9 mouse cellular contexts compared by ENCODE assay signal in the genomic region with DNA sequence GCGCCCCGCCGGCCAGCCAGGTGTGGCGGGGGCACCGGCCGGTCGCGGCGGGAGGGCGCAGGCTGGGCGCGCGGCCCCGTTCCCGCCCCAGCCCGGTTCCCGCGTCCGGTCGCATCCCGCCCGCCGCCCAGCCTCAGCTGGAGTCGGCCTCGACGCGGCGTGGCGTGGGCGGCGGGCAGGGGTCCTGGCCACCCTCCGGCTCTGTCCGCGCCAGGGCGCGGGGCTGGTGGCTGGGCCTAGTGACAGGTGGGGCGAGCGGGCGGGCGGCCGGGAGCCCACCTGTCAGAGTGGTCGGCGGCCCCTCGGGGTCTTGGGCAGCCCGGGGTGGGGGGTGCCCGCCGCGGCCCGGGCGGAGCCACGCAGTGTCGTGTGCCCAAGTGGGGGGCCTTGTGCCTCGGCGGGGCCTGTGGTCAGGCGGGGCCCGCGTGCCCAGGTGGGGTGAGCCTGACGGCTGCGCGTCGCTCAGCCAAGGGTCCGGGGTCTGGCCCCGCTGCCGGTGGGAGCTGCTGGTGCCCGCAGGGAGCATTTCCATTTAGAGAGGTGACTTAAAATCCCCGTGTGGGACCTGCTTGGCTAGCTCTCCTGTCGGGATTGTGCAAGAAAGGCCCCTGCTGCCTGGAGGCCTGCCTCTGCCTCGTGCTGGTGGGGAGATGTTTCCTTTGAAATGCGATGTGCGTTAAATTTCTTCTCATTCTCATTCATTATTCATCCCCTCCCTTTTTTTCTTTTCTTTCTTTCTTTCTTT. TPM values are rescaled to one million over a fixed set of nuclear protein-coding genes. Genes with fewer than 3 reads are reported as not detected.
DNase-seq lines count a peak whose midpoint lies in the region; ATAC-seq lines count a peak whose summit lies in the region.
"Had no signal": no experiment of that assay in that cellular context is flagged by ENCODE, and none has a peak within 500 bp of the region (broad histone marks: within the 10 kb centered on the region; RNA-seq: fewer than 3 reads in every experiment).

No protein-coding gene starts in this region.

- H3K27me3 ChIP-seq in embryonic facial prominence, embryonic 14.5 days (replicated peaks; ENCODE audit: control insufficient read depth, insufficient read depth, low read length): no peaks in the 10 kb centered on the region
- H3K27me3 ChIP-seq in midbrain, embryonic 11.5 days (ENCODE audit: control insufficient read depth, insufficient read depth, low read length): no peaks in the 10 kb centered on the region
- H3K27me3 ChIP-seq in stomach, embryonic 16.5 days (ENCODE audit: control insufficient read depth, insufficient read depth, low read length): no peaks in the 10 kb centered on the region

- 0% methylated on average over 13 of the region's 70 CpGs for WGBS in embryonic facial prominence, embryonic 14.5 days
- WGBS in midbrain, embryonic 11.5 days: under 1% methylated on average over 49 of the region's 70 CpGs
- under 1% methylated on average over 64 of the region's 70 CpGs for WGBS in stomach, embryonic 16.5 days

- H3K36me3 ChIP-seq in embryonic facial prominence, embryonic 14.5 days (ENCODE audit: control insufficient read depth, insufficient read depth, low read length): peaks cover 39% of the 10 kb centered on the region
- peaks cover 14% of the 10 kb centered on the region for H3K36me3 ChIP-seq in midbrain, embryonic 11.5 days (ENCODE audit: control insufficient read depth, insufficient read depth, low read length)
- 0 out of 2 replicates have a peak, but pooled peaks cover under 1% of the 10 kb centered on the region for H3K36me3 ChIP-seq in stomach, embryonic 16.5 days (ENCODE audit: control insufficient read depth, insufficient read depth, low read length)

- intact Hi-C loops in heart, postnatal 14 days (cut with DNase I): no loop called here

- no peaks in the 10 kb centered on the region for H3K9me3 ChIP-seq in embryonic facial prominence, embryonic 14.5 days (ENCODE audit: control insufficient read depth, low read length)
- H3K9me3 ChIP-seq in midbrain, embryonic 11.5 days (ENCODE audit: control insufficient read depth, low read length): no peaks in the 10 kb centered on the region
- no peaks in the 10 kb centered on the region for H3K9me3 ChIP-seq in stomach, embryonic 16.5 days (replicated peaks; ENCODE audit: control insufficient read depth, low read length)

- H3K9ac ChIP-seq in embryonic facial prominence, embryonic 14.5 days (ENCODE audit: low read depth, low read length): peak overlapping the region; percentile 97
- H3K9ac ChIP-seq in midbrain, embryonic 11.5 days (ENCODE audit: low read length): peak overlapping the region; percentile 92
- peak overlapping the region; percentile 97 for H3K9ac ChIP-seq in stomach, embryonic 16.5 days (ENCODE audit: low read length)

- ATAC-seq in activated CD4-positive, CD25-positive, alpha-beta regulatory T cell, adult 4 months: peak; percentile 34
- ATAC-seq in embryonic facial prominence, embryonic 14.5 days (ENCODE audit: low read depth): peak; percentile 38
- ATAC-seq in midbrain, embryonic 11.5 days (ENCODE audit: low FRiP score): peak; percentile 70
- peak; percentile 69 for ATAC-seq in stomach, embryonic 16.5 days (ENCODE audit: insufficient read depth, low FRiP score)

- H3K27ac ChIP-seq in embryonic facial prominence, embryonic 14.5 days (replicated peaks; ENCODE audit: low read depth, low read length): peak overlapping the region; percentile 88
- no peak overlapping the region; the same call in 1 of the 2 replicates for H3K27ac ChIP-seq in midbrain, embryonic 11.5 days (ENCODE audit: low read depth, low read length)
- peak overlapping the region; percentile 73 for H3K27ac ChIP-seq in stomach, embryonic 16.5 days (ENCODE audit: low read length)

- H3K4me2 ChIP-seq in embryonic facial prominence, embryonic 14.5 days (ENCODE audit: low read depth, low read length): peak overlapping the region; percentile 75
- H3K4me2 ChIP-seq in midbrain, embryonic 11.5 days: peak overlapping the region; percentile 86
- peak overlapping the region; percentile 75 for H3K4me2 ChIP-seq in stomach, embryonic 16.5 days (ENCODE audit: low read depth, low read length)

- H3K4me3 ChIP-seq in embryonic facial prominence, embryonic 14.5 days (ENCODE audit: low read depth, low read length): peak overlapping the region; percentile 89
- peak overlapping the region; percentile 89 for H3K4me3 ChIP-seq in midbrain, embryonic 11.5 days (ENCODE audit: low read depth, low read length)
- H3K4me3 ChIP-seq in stomach, embryonic 16.5 days (replicated peaks; ENCODE audit: low read length): peak overlapping the region; percentile 76

- peaks cover 6% of the 10 kb centered on the region; the same call in 1 of the 2 replicates for H3K4me1 ChIP-seq in embryonic facial prominence, embryonic 14.5 days (ENCODE audit: control insufficient read depth, insufficient read depth, low read length)
- H3K4me1 ChIP-seq in midbrain, embryonic 11.5 days (ENCODE audit: control insufficient read depth, insufficient read depth, low read length): peaks cover 12% of the 10 kb centered on the region
- H3K4me1 ChIP-seq in stomach, embryonic 16.5 days (ENCODE audit: control insufficient read depth, insufficient read depth, low read length): peaks cover 12% of the 10 kb centered on the region; the same call in 1 of the 2 replicates

- DNase-seq in embryo, embryonic 10.5 days (ENCODE audit: low spot score): peak; percentile 40
- no peak for DNase-seq in embryo, embryonic 11 days
- peak; percentile 38 for DNase-seq in embryonic facial prominence, embryonic 14.5 days (ENCODE audit: low spot score)
- peak; percentile 30 to 38 for DNase-seq in heart, postnatal 14 days
- DNase-seq in kidney, postnatal 4 days: peak; percentile 47 to 60
- peak; percentile 91 for DNase-seq in midbrain, embryonic 11.5 days (ENCODE audit: low spot score, missing footprints)

RNA-seq across cellular contexts. Expression of a gene that starts 0.5 kb away (rescaled TPM):
- polyA plus RNA-seq in activated CD4-positive, CD25-positive, alpha-beta regulatory T cell, adult 4 months (2017; shearing (Covaris generic)): 10 to 100 TPM; 51.8 to 56.6 TPM
- polyA plus RNA-seq in embryonic facial prominence, embryonic 14.5 days (2014; fragmentation: Nextera tagmentation; extraction: Ambion mirVana): 150 and 168 TPM in 2 replicates
- total RNA-seq in heart, postnatal 14 days (2021): 10 to 100 TPM; 40.4 to 45.5 TPM
- polyA plus RNA-seq in midbrain, embryonic 11.5 days (2014; fragmentation: Nextera tagmentation; extraction: Ambion mirVana): 215 and 223 TPM in 2 replicates
- 134 and 140 TPM in 2 replicates for polyA plus RNA-seq in stomach, embryonic 16.5 days (2015; fragmentation: Nextera tagmentation; extraction: Ambion mirVana)

RNA-seq across cellular contexts. Expression of a gene that starts 51.1 kb away (rescaled TPM):
- polyA plus RNA-seq in activated CD4-positive, CD25-positive, alpha-beta regulatory T cell, adult 4 months (2017; shearing (Covaris generic)): 10 to 100 TPM; 21.8 to 26.2 TPM
- polyA plus RNA-seq in embryonic facial prominence, embryonic 14.5 days (2014; fragmentation: Nextera tagmentation; extraction: Ambion mirVana): 44.5 and 45.4 TPM in 2 replicates
- total RNA-seq in heart, postnatal 14 days (2021): 10 to 100 TPM; 22.0 to 26.6 TPM
- 29.9 and 31.2 TPM in 2 replicates for polyA plus RNA-seq in midbrain, embryonic 11.5 days (2014; fragmentation: Nextera tagmentation; extraction: Ambion mirVana)
- 34.0 and 34.9 TPM in 2 replicates for polyA plus RNA-seq in stomach, embryonic 16.5 days (2015; fragmentation: Nextera tagmentation; extraction: Ambion mirVana)

RNA-seq across cellular contexts. Expression of a gene that starts 51.1 kb away (rescaled TPM):
- polyA plus RNA-seq in activated CD4-positive, CD25-positive, alpha-beta regulatory T cell, adult 4 months (2017; shearing (Covaris generic)): 10 to 100 TPM; 18.4 to 21.2 TPM
- polyA plus RNA-seq in embryonic facial prominence, embryonic 14.5 days (2014; fragmentation: Nextera tagmentation; extraction: Ambion mirVana): 27.5 and 28.7 TPM in 2 replicates
- total RNA-seq in heart, postnatal 14 days (2021): 10 to 100 TPM; 45.7 to 51.6 TPM
- 31.0 and 33.0 TPM in 2 replicates for polyA plus RNA-seq in midbrain, embryonic 11.5 days (2014; fragmentation: Nextera tagmentation; extraction: Ambion mirVana)
- 21.4 and 21.5 TPM in 2 replicates for polyA plus RNA-seq in stomach, embryonic 16.5 days (2015; fragmentation: Nextera tagmentation; extraction: Ambion mirVana)

RNA-seq across cellular contexts. Expression of a gene that starts 57.6 kb away (rescaled TPM):
- not detected for polyA plus RNA-seq in activated CD4-positive, CD25-positive, alpha-beta regulatory T cell, adult 4 months (2017; shearing (Covaris generic))
- polyA plus RNA-seq in embryonic facial prominence, embryonic 14.5 days (2014; fragmentation: Nextera tagmentation; extraction: Ambion mirVana): not detected in 2 replicates
- not detected for total RNA-seq in heart, postnatal 14 days (2021)
- 0.14 TPM in 1 of 2 replicates, not detected in the other for polyA plus RNA-seq in midbrain, embryonic 11.5 days (2014; fragmentation: Nextera tagmentation; extraction: Ambion mirVana)
- polyA plus RNA-seq in stomach, embryonic 16.5 days (2015; fragmentation: Nextera tagmentation; extraction: Ambion mirVana): 59.5 and 89.0 TPM in 2 replicates
- total RNA-seq: left cerebral cortex, postnatal 10 days had no signal
